Mouse (Mus musculus): ENCODE results near the gene Gm3415.
"Not testable (repeated sequence)": the region's sequence is repeated elsewhere in the genome, so short reads cannot be mapped to it uniquely, and the experiment has no call there.

Gm3415 gene

GRCm38 (mm10) chr5:146555836-146556235, at the start of gene Gm3415:
TSS of gene Gm3415 (plus strand) at chr5:146556136.
- DNase-seq (ENCODE audit: low read depth) = not testable (repeated sequence)

DNA sequence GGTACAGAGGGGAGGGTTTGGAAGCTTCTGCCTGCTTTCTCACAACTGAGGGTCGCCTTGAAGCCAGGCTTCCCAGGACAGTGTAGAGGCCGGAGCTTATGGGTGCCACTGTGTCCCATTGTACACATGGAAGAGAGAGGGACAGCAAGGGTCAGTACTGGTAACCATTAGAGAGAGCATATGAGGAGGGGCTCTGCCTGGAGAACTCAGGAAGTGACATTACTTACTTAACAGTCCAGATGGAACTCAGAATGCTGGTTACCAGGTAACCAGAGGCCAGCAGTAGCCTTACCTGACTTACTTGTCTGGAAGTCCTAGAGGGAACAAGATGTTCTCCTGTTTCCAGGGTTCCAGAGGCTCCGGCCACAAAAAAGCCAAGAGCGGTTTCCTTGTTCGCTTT, 42.1 kb upstream of the Gm3415 start, which contains the start of gene Gm3402:
TSS of gene Gm3402 (plus strand) at position 301 of the 400 bp plus-strand sequence.
- not testable (repeated sequence) for DNase-seq (ENCODE audit: low read depth)

GRCm38 (mm10) chr5:146525501-146525900, 30.4 kb upstream of the Gm3415 start, which contains the start of gene Gm3404:
TSS of gene Gm3404 (plus strand) at chr5:146525801.
- not testable (repeated sequence) for DNase-seq (ENCODE audit: low read depth)

DNA sequence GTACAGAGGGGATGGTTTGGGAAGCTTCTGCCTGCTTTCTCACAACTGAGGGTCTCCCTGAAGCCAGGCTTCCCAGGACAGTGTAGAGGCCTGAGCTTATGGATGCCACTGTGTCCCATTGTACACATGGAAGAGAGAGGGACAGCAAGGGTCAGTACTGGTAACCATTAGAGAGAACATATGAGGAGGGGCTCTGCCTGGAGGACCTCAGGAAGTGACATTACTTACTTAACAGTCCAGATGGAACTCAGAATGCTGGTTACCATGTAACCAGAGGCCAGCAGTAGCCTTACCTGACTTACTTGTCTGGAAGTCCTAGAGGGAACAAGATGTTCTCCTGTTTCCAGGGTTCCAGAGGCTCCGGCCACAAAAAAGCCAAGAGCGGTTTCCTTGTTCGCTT, 18.6 kb upstream of the Gm3415 start, which contains the start of gene Gm3409:
TSS of gene Gm3409 (plus strand) at position 301 of the 400 bp plus-strand sequence.
- not testable (repeated sequence) for DNase-seq (ENCODE audit: low read depth)

- DNase-seq (ENCODE audit: low read depth) = no peak
Observed at GRCm38 (mm10) chr5:146564259-146564658, 8.3 kb downstream of the Gm3415 start.

DNA sequence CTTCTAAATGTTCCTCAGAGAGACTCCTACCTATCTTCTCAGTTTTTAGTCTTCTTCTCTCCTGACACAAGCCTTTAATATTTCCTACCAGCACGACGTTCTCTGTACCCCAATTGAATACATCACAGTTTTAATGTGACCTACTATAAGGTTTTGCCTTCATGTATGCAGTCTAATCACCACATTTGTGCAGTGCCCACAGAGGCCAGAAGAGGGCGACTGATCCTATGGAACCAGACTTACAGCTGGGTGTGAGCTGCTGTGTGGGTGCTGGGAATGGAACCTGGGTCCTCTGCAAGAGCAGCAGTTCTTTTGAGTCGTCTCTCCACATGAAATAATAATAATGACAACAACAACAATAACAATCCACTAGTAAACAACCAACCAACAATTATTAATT, 11.1 kb downstream of the Gm3415 start:
- DNase-seq (ENCODE audit: low read depth) = no peak

GRCm38 (mm10) chr5:146570179-146570578, 14.2 kb downstream of the Gm3415 start:
- not testable (repeated sequence) for DNase-seq (ENCODE audit: low read depth)

- not testable (repeated sequence) for DNase-seq (ENCODE audit: low read depth)
Observed at GRCm38 (mm10) chr5:146571830-146572734, 16.1 kb downstream of the Gm3415 start.

GRCm38 (mm10) chr5:146572735-146573042, 16.8 kb downstream of the Gm3415 start:
- DNase-seq (ENCODE audit: low read depth) = not testable (repeated sequence)

GRCm38 (mm10) chr5:146576668-146577067, 20.7 kb downstream of the Gm3415 start:
- DNase-seq (ENCODE audit: low read depth) = no peak

DNA sequence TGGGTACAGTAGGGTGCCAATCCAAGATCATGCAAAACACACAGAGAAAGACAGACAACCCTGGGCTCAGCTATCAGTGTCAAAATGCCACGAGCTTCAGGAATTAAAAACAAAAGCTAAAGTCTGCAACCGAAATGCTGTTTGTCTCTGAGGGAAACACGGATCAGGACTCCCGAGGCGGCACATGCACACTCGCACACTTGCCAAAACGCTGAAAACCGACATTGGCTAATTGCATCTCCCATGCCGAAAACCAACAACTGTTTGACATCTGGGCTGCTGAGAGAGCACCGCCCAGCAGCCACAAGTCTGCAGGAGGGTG, 28.2 kb downstream of the Gm3415 start:
- DNase-seq (ENCODE audit: low read depth) = no peak

GRCm38 (mm10) chr5:146584478-146585306, 28.8 kb downstream of the Gm3415 start, which contains the start of gene Gpr12:
TSS of gene Gpr12 (minus strand) at chr5:146585239.
- DNase-seq (ENCODE audit: low read depth) = no peak

DNA sequence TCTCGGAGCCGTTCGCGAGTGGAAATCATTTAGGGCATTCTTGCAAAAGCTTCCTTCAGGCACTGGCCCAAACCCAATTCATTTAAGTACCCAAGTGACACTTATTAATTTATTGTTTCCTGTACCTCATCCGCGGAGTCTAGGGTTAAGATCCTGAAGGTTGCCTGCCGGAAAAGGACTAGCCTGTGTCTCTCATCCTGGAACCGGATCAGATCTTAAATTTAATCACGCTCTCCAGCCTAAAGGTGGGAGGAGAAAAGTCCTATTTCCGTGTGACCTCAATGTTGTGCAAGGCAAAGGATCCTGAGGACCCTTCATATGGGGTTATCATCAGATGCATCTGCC, 29.3 kb downstream of the Gm3415 start:
- no peak for DNase-seq (ENCODE audit: low read depth)

DNA sequence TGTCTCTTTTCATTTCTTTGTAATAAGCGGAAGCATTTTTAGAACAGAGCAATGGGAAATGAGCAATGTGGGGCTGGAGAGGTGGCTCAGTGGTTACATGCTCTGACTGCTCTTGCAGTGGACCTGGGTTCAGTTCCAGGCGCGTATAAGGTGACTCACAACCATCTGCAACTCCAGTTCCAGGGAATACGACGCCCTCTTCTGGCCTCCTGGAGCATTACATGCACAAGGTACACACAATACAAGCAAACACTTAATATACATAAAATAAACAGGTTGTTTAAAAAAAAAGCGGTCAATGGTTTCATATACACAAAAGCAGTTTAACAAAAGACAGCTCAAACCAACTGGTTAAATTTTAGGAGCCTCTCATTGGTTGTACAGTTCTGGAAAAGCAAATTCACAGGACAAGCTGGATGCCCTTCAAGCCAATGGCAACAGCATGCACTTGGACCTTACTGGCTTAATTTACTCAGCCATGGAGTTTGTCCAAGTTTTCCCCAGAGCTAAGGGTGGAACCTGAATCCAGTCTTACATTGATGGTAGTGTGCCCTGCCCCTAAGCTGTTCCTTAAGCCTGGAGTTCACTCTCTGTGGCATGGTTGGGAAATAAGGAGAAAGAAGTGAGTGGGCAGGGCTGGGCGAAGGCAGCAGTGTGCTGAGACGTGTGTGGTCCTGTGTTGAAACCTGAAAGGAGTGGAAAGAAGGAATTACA, 30.6 kb downstream of the Gm3415 start:
- no peak for DNase-seq (ENCODE audit: low read depth)

DNA sequence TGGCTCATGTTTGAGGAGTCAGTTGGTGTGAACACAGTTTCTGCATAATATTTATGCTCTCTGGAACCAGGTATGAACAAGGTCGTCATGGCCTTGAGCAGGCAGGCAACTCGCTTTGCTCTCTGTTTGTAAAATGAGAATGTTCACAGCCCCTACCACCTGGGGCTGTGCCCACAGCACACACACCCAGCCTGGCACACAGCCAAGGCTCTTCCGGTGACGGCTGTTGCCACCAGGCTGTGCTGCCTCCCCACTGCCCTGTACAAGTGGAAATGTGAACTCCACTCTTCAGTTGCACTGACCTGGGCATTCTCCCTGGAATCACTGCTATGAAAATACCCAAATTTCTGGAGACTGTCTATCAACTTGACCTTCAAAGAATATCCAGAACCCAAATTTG, 35.1 kb downstream of the Gm3415 start:
- no peak for DNase-seq (ENCODE audit: low read depth)

DNA sequence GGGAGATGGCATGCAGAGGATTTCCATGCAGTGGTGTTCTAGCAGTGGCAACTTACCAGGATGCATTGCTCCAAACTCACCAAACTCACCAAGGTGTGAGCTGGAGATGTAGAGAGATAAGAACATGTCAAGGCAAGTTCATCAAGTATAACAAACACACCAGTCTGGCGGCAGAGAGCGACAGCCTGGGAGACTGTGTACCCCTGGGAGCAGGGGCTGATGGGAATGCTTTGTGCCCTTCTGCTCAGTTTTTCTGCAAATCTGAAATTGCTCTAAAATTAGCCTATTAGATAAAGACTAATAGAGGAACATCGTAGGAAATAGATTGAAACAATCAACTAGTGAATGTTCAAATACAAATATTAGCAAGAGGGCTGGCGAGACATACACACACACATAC, 35.7 kb downstream of the Gm3415 start:
- no peak for DNase-seq (ENCODE audit: low read depth)

- no peak for DNase-seq (ENCODE audit: low read depth)
Observed at GRCm38 (mm10) chr5:146592580-146592979, 36.6 kb downstream of the Gm3415 start.

GRCm38 (mm10) chr5:146596612-146597502, 40.9 kb downstream of the Gm3415 start:
- DNase-seq (ENCODE audit: low read depth) = no peak

- DNase-seq (ENCODE audit: low read depth) = no peak
Observed at GRCm38 (mm10) chr5:146597503-146597874, 41.6 kb downstream of the Gm3415 start.

DNA sequence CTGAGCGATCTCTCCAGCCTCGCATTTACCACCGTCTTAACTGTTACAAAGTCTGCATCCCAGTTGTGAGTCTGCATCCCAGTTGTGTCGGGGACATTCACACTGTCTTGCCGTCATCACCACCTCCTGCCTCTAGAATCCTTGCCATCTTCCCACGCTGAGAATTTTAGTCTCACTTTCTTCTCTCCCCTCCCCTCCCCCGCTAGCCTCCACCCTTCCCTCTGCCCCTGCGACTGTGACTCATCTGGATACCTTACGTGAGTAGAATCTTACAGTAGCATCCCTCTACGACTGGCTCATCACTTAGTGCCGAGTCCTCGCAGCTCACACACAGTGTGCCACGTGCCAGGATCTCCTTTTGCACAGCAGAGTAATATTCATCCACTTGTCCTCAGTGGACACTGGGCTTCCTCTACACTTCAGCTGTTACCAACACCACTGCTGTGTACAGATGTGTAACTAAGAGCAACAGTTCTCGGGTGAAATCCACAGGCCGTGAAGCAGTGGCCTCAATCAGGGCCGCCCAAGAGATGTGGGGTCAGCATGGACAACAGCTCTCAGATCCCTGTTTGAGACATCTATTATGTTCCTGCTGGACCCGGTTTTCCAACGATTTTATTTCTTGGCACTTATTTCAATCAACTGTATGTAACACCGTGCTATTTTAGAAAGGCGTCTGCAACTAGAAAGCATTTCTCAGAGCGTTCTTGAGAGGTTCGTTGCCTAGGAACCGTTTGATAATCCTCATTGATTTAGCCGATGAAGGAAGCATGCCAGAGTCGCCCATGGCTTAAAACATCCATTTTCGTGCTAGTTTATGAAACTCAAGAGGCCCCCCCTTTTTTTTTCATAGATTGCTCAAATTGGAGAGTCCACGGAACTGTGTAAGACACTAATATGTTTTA, 42.5 kb downstream of the Gm3415 start:
- DNase-seq (ENCODE audit: low read depth) = no peak

Data from c-Kit-positive CD71-negative TER-119-negative erythroid progenitor cells, embryonic 14.5 days (primary cell).